ENCODE assay signal across 14 mouse cellular contexts in genomic region chr8:11461847-11462246, GRCm38 (mm10). TPM values are rescaled to one million over a fixed set of nuclear protein-coding genes. Genes with fewer than 3 reads are reported as not detected.
DNase-seq lines count a peak whose midpoint lies in the region; ATAC-seq and TF ChIP-seq lines count a peak whose summit lies in the region.
"Had no signal": no experiment of that assay in that cellular context is flagged by ENCODE, and none has a peak within 500 bp of the region (broad histone marks: within the 10 kb centered on the region; RNA-seq: fewer than 3 reads in every experiment).

No protein-coding gene starts in this region.

- intact Hi-C loops in heart, postnatal 14 days (cut with DNase I): no loop called here

- no peaks in the 10 kb centered on the region for H3K36me3 ChIP-seq in liver, postnatal 0 days (replicated peaks; ENCODE audit: insufficient read depth, low read length)
- no peaks in the 10 kb centered on the region for H3K36me3 ChIP-seq in heart, embryonic 15.5 days
- no peaks in the 10 kb centered on the region for H3K36me3 ChIP-seq in forebrain, embryonic 13.5 days (ENCODE audit: poor library complexity, severe bottlenecking)

- H3K4me2 ChIP-seq in liver, postnatal 0 days (ENCODE audit: low read depth, low read length): no peak overlapping the region
- H3K4me2 ChIP-seq in heart, embryonic 15.5 days: no peak overlapping the region
- H3K4me2 ChIP-seq in forebrain, embryonic 13.5 days: no peak overlapping the region
- H3K4me2 ChIP-seq: liver, embryonic 11.5 days had no signal

- 70% methylated on average over 2 of the region's 2 CpGs for WGBS in liver, postnatal 0 days (ENCODE audit: insufficient replicate concordance)
- WGBS in heart, embryonic 15.5 days: 36% methylated on average over 2 of the region's 2 CpGs
- WGBS in forebrain, embryonic 13.5 days: 77% methylated on average over 2 of the region's 2 CpGs

- H3K9ac ChIP-seq in liver, postnatal 0 days (replicated peaks): no peak overlapping the region
- no peak overlapping the region for H3K9ac ChIP-seq in heart, embryonic 15.5 days
- H3K9ac ChIP-seq in forebrain, embryonic 13.5 days: no peak overlapping the region

- no peak for TF ChIP-seq EP300 in liver, postnatal 0 days (IDR thresholded peaks at IDR 0.05; ENCODE audit: low read depth)

- no peak for TF ChIP-seq CTCF in liver, postnatal 0 days (IDR thresholded peaks at IDR 0.05; ENCODE audit: low read depth)

- H3K4me1 ChIP-seq in liver, postnatal 0 days (ENCODE audit: insufficient read depth): peaks cover 45% of the 10 kb centered on the region
- peaks cover 63% of the 10 kb centered on the region for H3K4me1 ChIP-seq in heart, embryonic 15.5 days (replicated peaks)
- H3K4me1 ChIP-seq in forebrain, embryonic 13.5 days: no peaks in the 10 kb centered on the region

- ATAC-seq in liver, postnatal 0 days: no peak
- ATAC-seq in heart, embryonic 15.5 days (replicated peaks; ENCODE audit: insufficient number of reproducible peaks, insufficient read depth, low FRiP score, low read depth): no peak
- ATAC-seq in forebrain, embryonic 13.5 days: no peak

- DNase-seq in heart, adult 11 months: peak; percentile 91
- DNase-seq in heart, postnatal 14 days: no peak
- no peak for DNase-seq in liver, postnatal 0 days
- DNase-seq in liver: no peak
- peak; percentile 83 to 85 for DNase-seq in adrenal gland, postnatal 36 days
- no peak for DNase-seq in layer of hippocampus, adult 8-10 months (ENCODE audit: low spot score in 2 of 2)
- DNase-seq: gastrocnemius, postnatal 36 days; lung, postnatal 36 days; spleen, adult 18-20 months; thymus, adult 18-20 months had no signal

- no peak overlapping the region for H3K4me3 ChIP-seq in liver, postnatal 0 days (ENCODE audit: low read depth, low read length)
- H3K4me3 ChIP-seq in heart, embryonic 15.5 days: no peak overlapping the region
- no peak overlapping the region for H3K4me3 ChIP-seq in forebrain, embryonic 13.5 days
- H3K4me3 ChIP-seq: left cerebral cortex, adult 2 months had no signal

- H3K27ac ChIP-seq in liver, postnatal 0 days (ENCODE audit: low read depth): peak overlapping the region; percentile 3; the same call in 1 of the 2 replicates
- H3K27ac ChIP-seq in heart, embryonic 15.5 days: peak overlapping the region; percentile 25; the same call in 1 of the 2 replicates
- no peak overlapping the region for H3K27ac ChIP-seq in forebrain, embryonic 13.5 days
- H3K27ac ChIP-seq: left cerebral cortex, adult 2 months had no signal

- no peaks in the 10 kb centered on the region for H3K9me3 ChIP-seq in liver, postnatal 0 days (ENCODE audit: low read length)
- no peaks in the 10 kb centered on the region for H3K9me3 ChIP-seq in heart, embryonic 15.5 days (replicated peaks)
- H3K9me3 ChIP-seq in forebrain, embryonic 13.5 days (replicated peaks): no peaks in the 10 kb centered on the region

- H3K27me3 ChIP-seq in liver, postnatal 0 days (ENCODE audit: insufficient read depth, low read length): no peaks in the 10 kb centered on the region
- H3K27me3 ChIP-seq in heart, embryonic 15.5 days: no peaks in the 10 kb centered on the region
- no peaks in the 10 kb centered on the region for H3K27me3 ChIP-seq in forebrain, embryonic 13.5 days

RNA-seq across cellular contexts. Expression of gene Rab20, which starts 16.7 kb away (rescaled TPM):
- total RNA-seq in heart, postnatal 14 days (2021): 10 to 100 TPM; 18.5 to 20.2 TPM
- polyA plus RNA-seq in liver, postnatal 0 days (2015; fragmentation: Nextera tagmentation; extraction: Ambion mirVana): 10.7 and 11.1 TPM in 2 replicates
- 10 to 100 TPM in 1 of 2 experiments, 1 to 10 TPM in 1; 6.7 to 12.5 TPM for total RNA-seq in adrenal gland, postnatal 36 days (2021)
- 36.1 and 37.2 TPM in 2 replicates for polyA plus RNA-seq in heart, embryonic 15.5 days (2015; fragmentation: Nextera tagmentation; extraction: Ambion mirVana)
- 0.34 and 0.69 TPM in 2 replicates for polyA plus RNA-seq in forebrain, embryonic 13.5 days (2015; fragmentation: Nextera tagmentation; extraction: Ambion mirVana)
- 1 to 10 TPM in 1 of 4 experiments, under 1 TPM in 2, not detected in 1; 0.31 to 2.8 (median 0.90) TPM for total RNA-seq in layer of hippocampus, adult 8-10 months (2022)

RNA-seq across cellular contexts. Expression of gene Naxd, which starts 35.5 kb away (rescaled TPM):
- 10 to 100 TPM; 33.2 to 33.3 TPM for total RNA-seq in heart, postnatal 14 days (2021)
- polyA plus RNA-seq in liver, postnatal 0 days (2015; fragmentation: Nextera tagmentation; extraction: Ambion mirVana): 46.7 and 47.1 TPM in 2 replicates
- total RNA-seq in adrenal gland, postnatal 36 days (2021): 10 to 100 TPM; 71.0 to 74.4 TPM
- polyA plus RNA-seq in heart, embryonic 15.5 days (2015; fragmentation: Nextera tagmentation; extraction: Ambion mirVana): 70.0 and 94.5 TPM in 2 replicates
- 152 and 158 TPM in 2 replicates for polyA plus RNA-seq in forebrain, embryonic 13.5 days (2015; fragmentation: Nextera tagmentation; extraction: Ambion mirVana)
- total RNA-seq in layer of hippocampus, adult 8-10 months (2022): 10 to 100 TPM; 57.5 to 64.5 (median 63.5) TPM

Comparison
In these comparisons a context has a peak if more than half of its experiments do, and no peak if none do; other contexts are left out.
1. DNase-seq: peak in heart, adult 11 months (single experiment) and adrenal gland, postnatal 36 days (2 of 2); none in heart, postnatal 14 days (0 of 2), liver, postnatal 0 days (single experiment), liver (single experiment) and layer of hippocampus, adult 8-10 months (0 of 2).